Mouse (Mus musculus) erythroblast, embryonic 14.5 days (primary cell): Measurements from ENCODE around the gene Syde2.

Source experiments
- GATA1 ChIP-seq: IDR thresholded peaks from 2 replicates; pipeline ENCODE4 v1.6.1; 2012; ENCODE audit warnings: low read length, inconsistent platforms, mixed read lengths
- TAL1 ChIP-seq: IDR thresholded peaks from 3 replicates; pipeline ENCODE4 v1.6.1; 2012; ENCODE audit warnings: low read length, inconsistent platforms, mixed read lengths

- no peak for TF ChIP-seq GATA1
- no peak for TF ChIP-seq TAL1
These were observed 57.3 kb downstream of the Syde2 start for GRCm38 (mm10) chr3:146044977-146045376.
